ENCODE assay signal across 41 mouse cellular contexts in genomic region chr3:26685832-26686231, GRCm38 (mm10). TPM values are rescaled to one million over a fixed set of nuclear protein-coding genes. Genes with fewer than 3 reads are reported as not detected.
"Had no signal": no experiment of that assay in that cellular context is flagged by ENCODE, and none has a peak within 500 bp of the region (broad histone marks: within the 10 kb centered on the region; RNA-seq: fewer than 3 reads in every experiment).

No protein-coding gene starts in this region.

- DNase-seq: heart, postnatal 10 days; heart, postnatal 14 days; heart, postnatal 36 days; heart, postnatal 4 days; kidney, adult 11 months; kidney, adult 18-20 months; kidney, adult 2 months; kidney, adult 8-10 months; kidney, adult 9 months; kidney, postnatal 10 days; kidney, postnatal 14 days; kidney, postnatal 25 days; kidney, postnatal 36 days; kidney, postnatal 4 days; layer of hippocampus, adult 9-11 months; layer of hippocampus, postnatal 36 days had no signal

- ATAC-seq: hindbrain, embryonic 16.5 days; hindbrain, postnatal 0 days; inflammation-experienced regulatory T-cells, adult 6 months; intestine, embryonic 15.5 days; intestine, embryonic 16.5 days; intestine, postnatal 0 days had no signal

RNA-seq across cellular contexts. Expression of gene Spata16, which starts 48.4 kb away (rescaled TPM):
- polyA plus RNA-seq: heart, embryonic 11.5 days; heart, embryonic 12.5 days; heart, embryonic 13.5 days; heart, embryonic 14.5 days; heart, embryonic 15.5 days; heart, embryonic 16.5 days; heart, postnatal 0 days; hindbrain, embryonic 10.5 days; hindbrain, embryonic 11.5 days; hindbrain, embryonic 12.5 days; hindbrain, embryonic 13.5 days; hindbrain, embryonic 14.5 days; hindbrain, embryonic 15.5 days; hindbrain, embryonic 16.5 days; inflammation-experienced regulatory T-cells, adult 6 months; intestine, embryonic 14.5 days; intestine, embryonic 15.5 days; intestine, embryonic 16.5 days; intestine, postnatal 0 days; kidney, embryonic 14.5 days; kidney, embryonic 15.5 days; kidney, embryonic 16.5 days; kidney, postnatal 0 days; large intestine, adult 2 months had no signal
